Mouse (Mus musculus) E14TG2a.4 (cell line): ENCODE results near the gene Gnai3.

Experiments used
- CTCF ChIP-seq: conservative IDR thresholded peaks from 2 replicates; pipeline ENCODE4 v1.5.1; 2014; ENCODE audit warnings: low read length
- POU5F1 ChIP-seq: IDR thresholded peaks from 2 replicates; pipeline ENCODE4 v1.6.1; 2014; ENCODE audit warnings: low read length, borderline replicate concordance

- TF ChIP-seq CTCF (no peak), POU5F1 (no peak)
Observed at GRCm38 (mm10) chr3:108092030-108092429, 53.9 kb downstream of the Gnai3 start.
